Mouse (Mus musculus) embryonic facial prominence, embryonic 11.5 days (tissue): ENCODE measurements around the gene Zp3. TPM values are rescaled to one million over a fixed set of nuclear protein-coding genes. Genes with fewer than 3 reads are reported as not detected.

Source experiments
- ATAC-seq: fragments of 200-750 bp; cut with Nextera tagmentation; replicated peaks from 2 replicates; pipeline ENCODE4 v1.8.0; 2017; ENCODE audit warnings: low read depth; ENCODE audit not compliant: insufficient number of reproducible peaks, low FRiP score, low TSS enrichment
- DNase-seq: peaks from one replicate; pipeline ENCODE4 v3.0.0-alpha.2; 2015; ENCODE audit warnings: low spot score
- H3K27ac ChIP-seq: fragments of 300-500 bp; sonication (generic); replicated peaks from 2 replicates; pipeline ENCODE4 v1.5.1; 2014; ENCODE audit warnings: mild to moderate bottlenecking, low read depth, low read length, control low read depth
- H3K27me3 ChIP-seq: fragments of 300-500 bp; sonication (generic); 2 replicates; pipeline ENCODE4 v1.6.1; 2014; ENCODE audit warnings: mild to moderate bottlenecking, low read length, moderate library complexity, mixed read lengths; ENCODE audit not compliant: control insufficient read depth, insufficient read depth
- H3K36me3 ChIP-seq: fragments of 300-500 bp; sonication (generic); replicated peaks from 2 replicates; pipeline ENCODE4 v1.6.1; 2014; ENCODE audit warnings: low read depth, mild to moderate bottlenecking, low read length, moderate library complexity, mixed read lengths; ENCODE audit not compliant: control insufficient read depth, insufficient read depth
- H3K4me1 ChIP-seq: fragments of 300-500 bp; sonication (generic); 2 replicates; pipeline ENCODE4 v1.6.1; 2014; ENCODE audit warnings: low read length, mixed read lengths; ENCODE audit not compliant: control insufficient read depth, insufficient read depth
- H3K4me2 ChIP-seq: fragments of 300-500 bp; sonication (generic); 2 replicates; pipeline ENCODE4 v1.6.1; 2014; ENCODE audit warnings: low read depth, mild to moderate bottlenecking, control low read depth, low read length, moderate library complexity
- H3K4me3 ChIP-seq: fragments of 300-500 bp; sonication (generic); 2 replicates; pipeline ENCODE4 v1.5.1; 2014; ENCODE audit warnings: low read depth, low read length, control low read depth
- H3K9ac ChIP-seq: fragments of 300-500 bp; sonication (generic); replicated peaks from 2 replicates; pipeline ENCODE4 v1.6.1; 2014; ENCODE audit warnings: mild to moderate bottlenecking, control low read depth, low read length
- H3K9me3 ChIP-seq: fragments of 300-500 bp; sonication (generic); replicated peaks from 2 replicates; pipeline ENCODE4 v1.6.1; 2016; ENCODE audit warnings: mild to moderate bottlenecking, low read length, inconsistent platforms, mixed read lengths; ENCODE audit not compliant: control insufficient read depth
- WGBS: fragments of 180-500 bp; shearing (Covaris S2); extraction: QIAGEN DNeasy Blood & Tissue Kit; methylation state at CpG from one replicate; pipeline ENCODE4 v1.1.7; 2014; 5-methylcytosine and 5-hydroxymethylcytosine counted together
- polyA plus RNA-seq: library from polyadenylated mRNA; unstranded; fragments of >200 nt; fragmentation: Nextera tagmentation; extraction: Ambion mirVana; gene quantifications from 2 replicates; pipeline ENCODE4 v1.2.1, GENCODE M21; 2014

The Zp3 gene
- polyA plus RNA-seq, 1 experiment from 2014 or later = not detected

- no peaks in the 10 kb centered on the region for H3K9me3 ChIP-seq
- no peak overlapping the region for H3K9ac ChIP-seq
- H3K4me3 ChIP-seq = no peak overlapping the region
- H3K4me2 ChIP-seq = no peak overlapping the region
- ATAC-seq = no peak
- H3K4me1 ChIP-seq = no peaks in the 10 kb centered on the region
- no peak for DNase-seq
- 86% methylated on average over 9 of the region's 9 CpGs for WGBS
- H3K27ac ChIP-seq = peak overlapping the region; percentile 68
- H3K36me3 ChIP-seq = no peaks in the 10 kb centered on the region
- no peaks in the 10 kb centered on the region for H3K27me3 ChIP-seq
Measured at GRCm38 (mm10) chr5:135956300-135957206, 23.3 kb upstream of the Zp3 start.

- H3K9ac ChIP-seq = peak overlapping the region; percentile 46; the same call in 1 of the 2 replicates
- peak overlapping the region; percentile 34 for H3K4me2 ChIP-seq
- H3K36me3 ChIP-seq = no peaks in the 10 kb centered on the region
- H3K27me3 ChIP-seq = no peaks in the 10 kb centered on the region
- H3K4me3 ChIP-seq = peak overlapping the region; percentile 24; the same call in 1 of the 2 replicates
- WGBS = 8% methylated on average over 28 of the region's 28 CpGs
- ATAC-seq = peak; percentile 66
- H3K9me3 ChIP-seq = no peaks in the 10 kb centered on the region
- H3K4me1 ChIP-seq = no peaks in the 10 kb centered on the region
- DNase-seq = peak; percentile 98
- H3K27ac ChIP-seq = peak overlapping the region; percentile 68
Measured at GRCm38 (mm10) chr5:135957207-135957974, 22.5 kb upstream of the Zp3 start.

- Histone ChIP-seq H3K27me3 (no peaks in the 10 kb centered on the region), H3K4me1 (0 out of 2 replicates have a peak, but pooled peaks cover 3% of the 10 kb centered on the region), H3K4me3 (no peak overlapping the region), H3K9me3 (no peaks in the 10 kb centered on the region), H3K36me3 (no peaks in the 10 kb centered on the region), H3K4me2 (no peak overlapping the region), H3K9ac (no peak overlapping the region), H3K27ac (0 out of 2 replicates have a peak overlapping the region, but pooled peaks have one; percentile 52)
- ATAC-seq (no peak), DNase-seq (no peak)
- 86% methylated on average over 4 of the region's 4 CpGs for WGBS
Measured at GRCm38 (mm10) chr5:135958367-135958766, 21.5 kb upstream of the Zp3 start.

GRCm38 (mm10) chr5:135959911-135960310 is 20.0 kb upstream of the Zp3 start:
- H3K9ac ChIP-seq = no peak overlapping the region
- no peaks in the 10 kb centered on the region for H3K36me3 ChIP-seq
- ATAC-seq (no peak), DNase-seq (no peak)
- H3K27me3 ChIP-seq = no peaks in the 10 kb centered on the region
- no peaks in the 10 kb centered on the region for H3K9me3 ChIP-seq
- 0 out of 2 replicates have a peak, but pooled peaks cover 3% of the 10 kb centered on the region for H3K4me1 ChIP-seq
- whole genome bisulfite sequencing = 94% methylated on average over 7 of the region's 7 CpGs
- H3K27ac ChIP-seq = no peak overlapping the region
- H3K4me3 ChIP-seq = no peak overlapping the region
- H3K4me2 ChIP-seq = no peak overlapping the region

- H3K9me3 ChIP-seq = no peaks in the 10 kb centered on the region
- DNase-seq (no peak), ATAC-seq (no peak)
- no peak overlapping the region for H3K9ac ChIP-seq
- H3K27me3 ChIP-seq = no peaks in the 10 kb centered on the region; the same call in 1 of the 2 replicates
- H3K4me2 ChIP-seq = no peak overlapping the region
- no peak overlapping the region for H3K27ac ChIP-seq
- H3K4me1 ChIP-seq = peaks cover 3% of the 10 kb centered on the region; the same call in 1 of the 2 replicates
- 94% methylated on average over 15 of the region's 15 CpGs for WGBS
- no peaks in the 10 kb centered on the region for H3K36me3 ChIP-seq
- no peak overlapping the region for H3K4me3 ChIP-seq
Measured at GRCm38 (mm10) chr5:135960909-135961635, 18.8 kb upstream of the Zp3 start.

- no peaks in the 10 kb centered on the region; the same call in 1 of the 2 replicates for H3K27me3 ChIP-seq
- H3K27ac ChIP-seq = peak overlapping the region; percentile 53
- 3% methylated on average over 11 of the region's 11 CpGs for WGBS
- no peaks in the 10 kb centered on the region for H3K9me3 ChIP-seq
- no peaks in the 10 kb centered on the region for H3K36me3 ChIP-seq
- ATAC-seq (no peak; the same call in 1 of the 2 replicates), DNase-seq (no peak)
- peak overlapping the region; percentile 2 for H3K9ac ChIP-seq
- peak overlapping the region; percentile 38 for H3K4me2 ChIP-seq
- H3K4me3 ChIP-seq = peak overlapping the region; percentile 66
- peaks cover 3% of the 10 kb centered on the region; the same call in 1 of the 2 replicates for H3K4me1 ChIP-seq
Measured at GRCm38 (mm10) chr5:135962125-135962491, 17.8 kb upstream of the Zp3 start.

GRCm38 (mm10) chr5:135962492-135963279 is 17.2 kb upstream of the Zp3 start:
- Histone ChIP-seq H3K9ac (peak overlapping the region; percentile 93), H3K4me3 (peak overlapping the region; percentile 66), H3K4me2 (peak overlapping the region; percentile 99), H3K36me3 (no peaks in the 10 kb centered on the region), H3K27me3 (no peaks in the 10 kb centered on the region; the same call in 1 of the 2 replicates), H3K27ac (peak overlapping the region; percentile 84), H3K9me3 (no peaks in the 10 kb centered on the region), H3K4me1 (peaks cover 3% of the 10 kb centered on the region; the same call in 1 of the 2 replicates)
- DNase-seq = peak; percentile 99
- ATAC-seq = peak; percentile 96
- WGBS = under 1% methylated on average over 59 of the region's 64 CpGs
